Mouse (Mus musculus) spleen, embryonic (tissue): Measurements from ENCODE around the gene Sec14l1.

Experiments
- CTCF ChIA-PET: fragments of 350-600 bp; sonication (Branson Sonifier 250); formaldehyde crosslinking; loops from one replicate; lab custom pipeline; 2022; lab: Charles Lee

The Sec14l1 gene

GRCm38 (mm10) chr11:117087036-117087799 is 27.8 kb upstream of the Sec14l1 start:
- CTCF ChIA-PET: interaction anchor here (0.7 kb wide), 1 partner anchor 31 kb away, joined by 4 read pairs; no protein-coding TSS in a partner anchor

DNA sequence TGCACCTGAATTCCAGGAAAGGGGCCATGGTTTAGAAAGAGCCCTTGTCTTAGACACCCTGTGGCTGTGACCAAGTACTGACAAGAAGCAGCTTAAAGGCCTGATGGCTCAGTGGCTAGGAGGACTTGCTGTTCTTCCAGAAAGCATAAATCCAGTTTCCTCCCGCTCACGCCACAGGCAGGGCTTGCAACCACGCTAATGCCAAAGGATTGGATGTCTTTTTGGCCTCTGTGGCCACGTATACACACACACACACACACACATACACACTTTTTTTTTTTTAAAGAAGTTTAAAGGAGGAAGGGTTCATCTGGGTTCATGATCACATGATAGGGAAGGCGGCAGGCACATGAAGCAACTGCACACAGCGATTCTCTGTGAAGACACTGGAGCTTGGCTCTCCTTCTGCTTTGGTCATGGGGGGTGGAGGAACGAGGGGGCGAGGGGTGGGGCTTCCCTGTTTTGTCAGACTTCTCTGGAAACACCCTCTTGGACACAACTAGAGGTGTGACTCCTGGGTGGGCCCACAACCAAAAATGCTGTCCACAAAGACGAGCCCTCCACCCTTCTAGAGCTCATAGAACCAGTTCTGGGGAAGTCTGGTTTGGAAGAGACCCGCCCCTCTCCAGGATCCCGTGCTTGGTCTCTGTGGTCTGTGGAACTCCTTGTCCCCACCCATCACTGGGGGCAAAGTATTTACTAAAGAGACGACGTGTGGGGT is 26.5 kb upstream of the Sec14l1 start:
- CTCF ChIA-PET: no interaction called here

GRCm38 (mm10) chr11:117089673-117090419 is 25.1 kb upstream of the Sec14l1 start:
- CTCF ChIA-PET: interaction anchor here (0.6 kb wide), 1 partner anchor 47 kb away, joined by 9 read pairs; no protein-coding TSS in a partner anchor

DNA sequence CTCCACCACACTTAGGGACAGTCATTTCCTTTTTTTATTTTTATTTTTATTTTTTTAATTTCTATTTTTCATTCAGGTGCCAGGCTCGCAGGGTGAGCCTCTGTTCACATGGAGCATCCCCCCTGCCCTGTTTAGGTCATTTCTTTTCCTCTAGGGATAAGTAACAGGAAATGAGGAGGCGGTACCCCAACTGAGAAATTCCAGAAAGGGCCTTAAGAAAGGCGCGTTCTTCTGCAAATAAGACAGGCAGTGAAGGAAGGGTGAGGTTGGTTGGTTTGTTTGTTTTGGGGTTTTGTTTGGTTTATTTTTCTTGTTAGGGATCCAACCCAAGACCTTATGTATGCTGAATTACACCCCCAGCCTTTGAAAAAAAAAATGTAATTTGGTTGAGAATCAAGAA is 23.6 kb upstream of the Sec14l1 start:
- CTCF ChIA-PET: no interaction called here

- CTCF ChIA-PET: no interaction called here
Observed at GRCm38 (mm10) chr11:117091845-117092244, 23.1 kb upstream of the Sec14l1 start.

DNA sequence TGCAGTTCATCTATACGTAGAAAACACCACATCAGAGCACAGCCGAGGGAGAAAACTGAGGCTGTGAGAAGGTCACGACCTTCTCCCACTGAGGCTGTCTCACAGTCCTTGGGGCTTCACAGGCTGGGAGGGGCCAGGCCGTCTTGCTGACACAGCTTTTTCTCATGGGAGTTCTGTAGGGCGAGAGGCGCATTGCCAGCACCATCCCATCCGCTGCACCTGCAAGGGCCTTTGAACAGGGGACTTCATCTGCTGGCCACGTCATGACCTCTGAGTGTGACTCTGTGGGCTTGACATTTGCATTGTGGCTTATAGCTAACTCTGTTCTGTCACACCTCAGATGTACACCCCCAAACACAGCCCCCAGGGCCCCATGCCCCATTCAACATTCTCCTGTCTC is 22.3 kb upstream of the Sec14l1 start:
- CTCF ChIA-PET: no interaction called here

DNA sequence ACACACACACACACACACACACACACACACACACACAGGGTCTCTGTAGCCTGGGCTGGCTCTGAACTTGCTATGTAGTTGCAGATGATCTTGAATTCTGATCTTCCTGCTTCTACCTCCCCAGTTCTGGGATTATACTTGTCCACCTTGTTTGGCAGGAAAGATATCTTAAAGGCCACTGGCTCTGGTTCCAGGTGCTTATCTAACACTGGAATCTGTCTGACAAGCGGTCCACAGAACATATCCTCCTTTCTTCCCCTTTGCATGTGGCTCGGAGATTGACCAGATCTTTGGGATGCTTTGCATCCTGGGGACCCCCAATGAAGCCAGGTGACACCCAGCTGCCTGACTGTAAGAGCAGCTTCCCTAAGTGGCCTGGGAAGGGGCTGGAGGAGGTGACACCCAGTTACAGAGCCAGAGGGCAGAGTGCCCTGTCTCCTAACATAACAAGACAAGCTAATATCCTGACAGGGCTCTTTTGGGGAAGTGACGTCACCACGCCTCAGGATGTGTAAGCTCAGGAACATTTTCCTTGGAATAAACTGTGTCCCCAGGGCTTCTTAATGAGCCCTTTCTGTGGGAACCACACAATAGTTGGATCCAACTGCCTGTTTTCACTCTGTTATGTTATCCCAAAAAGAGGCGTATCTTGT is 20.9 kb upstream of the Sec14l1 start:
- CTCF ChIA-PET: interaction anchor here (0.9 kb wide), 1 partner anchor 40 kb away, joined by 3 read pairs; no protein-coding TSS in a partner anchor

DNA sequence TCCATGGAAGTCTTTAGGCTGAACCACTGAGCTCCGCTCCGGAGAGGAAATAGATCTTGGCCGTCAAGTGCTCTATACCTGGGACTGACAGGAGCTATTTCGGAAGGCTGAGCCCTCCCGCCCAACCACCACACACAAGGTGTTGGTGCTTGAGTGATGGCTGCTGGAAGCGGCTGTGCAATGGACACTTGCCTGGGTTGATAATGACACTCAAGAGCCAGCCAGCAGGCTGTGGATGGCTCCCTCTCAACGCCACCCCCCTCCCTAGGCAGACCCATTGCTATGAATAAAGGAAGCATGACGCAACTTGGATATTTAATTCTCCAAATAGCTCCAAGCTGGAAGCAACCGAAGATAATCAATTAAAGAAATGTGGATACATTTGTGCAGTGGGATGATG is 20.3 kb upstream of the Sec14l1 start:
- CTCF ChIA-PET: no interaction called here

- CTCF ChIA-PET: no interaction called here
Observed at GRCm38 (mm10) chr11:117097021-117097420, 17.9 kb upstream of the Sec14l1 start.

DNA sequence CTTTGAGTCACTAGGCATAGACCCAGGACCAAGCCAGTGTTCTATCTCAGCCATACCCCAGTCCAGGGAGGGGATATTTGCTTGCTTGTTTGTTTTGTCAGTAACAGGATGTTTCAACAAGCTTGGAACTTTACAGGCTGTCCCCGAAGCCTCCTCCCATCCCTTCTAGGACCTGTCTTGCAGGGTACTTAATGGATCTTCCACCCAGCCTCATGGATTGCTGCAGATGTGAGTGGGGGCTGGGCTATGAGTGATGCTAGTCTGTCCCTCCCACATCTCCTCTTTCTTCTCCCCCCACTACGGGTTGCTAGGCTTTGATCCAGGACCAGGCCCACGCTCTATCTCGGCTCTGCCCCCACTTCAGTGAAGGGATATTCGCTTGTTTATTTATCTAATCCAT is 16.8 kb upstream of the Sec14l1 start:
- CTCF ChIA-PET: no interaction called here

DNA sequence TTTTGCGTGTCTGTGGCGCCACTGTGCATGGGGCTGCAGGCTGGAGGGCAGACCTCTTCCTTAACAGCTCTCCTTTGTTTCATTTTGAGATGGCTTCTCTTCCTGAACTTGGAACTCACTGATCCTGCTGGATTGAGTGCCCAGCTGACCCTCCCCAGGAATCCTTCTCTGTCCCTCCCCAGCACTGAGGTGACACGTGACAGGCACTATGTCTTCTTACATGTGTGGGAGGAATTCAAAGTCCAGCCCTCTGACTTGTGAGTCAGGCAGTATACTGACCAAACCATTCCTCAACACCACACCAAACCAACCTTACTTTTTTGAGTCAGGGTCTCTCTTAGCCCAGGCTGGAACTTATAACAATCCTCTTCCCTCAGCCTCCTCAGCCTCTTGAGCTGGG is 16.2 kb upstream of the Sec14l1 start:
- CTCF ChIA-PET: interaction anchor here (0.5 kb wide), 1 partner anchor 675 kb away, joined by 3 read pairs; no protein-coding TSS in a partner anchor

DNA sequence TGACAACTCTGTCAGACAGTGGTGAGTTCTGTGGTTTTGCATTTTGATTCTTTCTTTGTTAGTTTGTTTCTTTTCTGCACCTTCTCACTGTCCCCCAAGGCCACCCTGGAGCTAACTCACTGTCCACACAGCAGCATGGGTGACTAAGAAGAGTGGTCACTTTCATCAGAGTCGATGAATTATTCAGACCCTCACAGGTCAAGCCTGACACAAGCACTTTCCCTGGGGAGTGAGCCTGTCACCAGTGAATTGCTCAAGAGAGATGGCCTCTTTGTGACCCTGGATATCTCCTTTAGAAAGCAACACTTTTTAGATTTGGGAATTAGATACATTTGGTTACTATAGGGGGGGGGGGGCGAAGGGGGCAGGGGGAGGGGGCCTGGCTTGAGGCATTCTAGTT is 15.6 kb upstream of the Sec14l1 start:
- CTCF ChIA-PET: no interaction called here

- CTCF ChIA-PET: no interaction called here
Observed at GRCm38 (mm10) chr11:117101351-117101921, 13.5 kb upstream of the Sec14l1 start.

DNA sequence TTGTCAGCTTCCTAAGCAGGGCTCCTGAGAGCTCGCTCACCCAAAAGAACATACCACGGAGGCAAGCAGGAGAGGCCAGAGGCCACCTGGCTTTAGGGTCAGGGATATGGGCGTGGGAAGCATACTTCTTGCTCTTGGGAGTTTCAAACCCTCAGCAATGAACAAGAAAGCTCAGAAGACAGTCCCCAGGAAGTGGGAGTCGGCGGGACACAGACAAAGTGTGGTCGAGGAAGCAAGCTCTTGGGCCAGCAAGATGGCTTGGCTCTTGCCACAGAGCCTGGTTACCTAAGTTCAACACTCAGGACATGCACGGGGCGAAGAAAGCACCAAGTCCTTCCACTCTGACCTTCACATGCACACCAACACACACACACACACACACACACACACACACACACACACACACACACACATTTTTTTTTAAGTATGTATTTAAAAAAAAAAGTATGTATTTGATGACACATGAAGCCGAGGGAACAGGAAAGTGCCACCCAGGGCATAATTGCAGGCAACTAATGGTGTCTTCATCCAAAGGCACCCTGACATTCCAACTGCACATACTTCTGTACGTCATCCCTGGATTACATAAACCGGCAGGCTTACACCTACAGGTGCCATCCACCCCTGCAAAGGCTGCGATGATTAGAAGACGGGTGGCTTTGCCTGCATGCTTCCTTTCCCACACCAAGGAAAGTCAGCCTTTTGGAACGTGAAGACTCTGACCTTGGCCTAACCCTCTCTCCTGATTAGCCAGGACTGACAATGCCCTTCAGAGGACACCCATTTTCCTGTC is 12.8 kb upstream of the Sec14l1 start:
- CTCF ChIA-PET: no interaction called here

GRCm38 (mm10) chr11:117103523-117103922 is 11.4 kb upstream of the Sec14l1 start:
- CTCF ChIA-PET: no interaction called here

DNA sequence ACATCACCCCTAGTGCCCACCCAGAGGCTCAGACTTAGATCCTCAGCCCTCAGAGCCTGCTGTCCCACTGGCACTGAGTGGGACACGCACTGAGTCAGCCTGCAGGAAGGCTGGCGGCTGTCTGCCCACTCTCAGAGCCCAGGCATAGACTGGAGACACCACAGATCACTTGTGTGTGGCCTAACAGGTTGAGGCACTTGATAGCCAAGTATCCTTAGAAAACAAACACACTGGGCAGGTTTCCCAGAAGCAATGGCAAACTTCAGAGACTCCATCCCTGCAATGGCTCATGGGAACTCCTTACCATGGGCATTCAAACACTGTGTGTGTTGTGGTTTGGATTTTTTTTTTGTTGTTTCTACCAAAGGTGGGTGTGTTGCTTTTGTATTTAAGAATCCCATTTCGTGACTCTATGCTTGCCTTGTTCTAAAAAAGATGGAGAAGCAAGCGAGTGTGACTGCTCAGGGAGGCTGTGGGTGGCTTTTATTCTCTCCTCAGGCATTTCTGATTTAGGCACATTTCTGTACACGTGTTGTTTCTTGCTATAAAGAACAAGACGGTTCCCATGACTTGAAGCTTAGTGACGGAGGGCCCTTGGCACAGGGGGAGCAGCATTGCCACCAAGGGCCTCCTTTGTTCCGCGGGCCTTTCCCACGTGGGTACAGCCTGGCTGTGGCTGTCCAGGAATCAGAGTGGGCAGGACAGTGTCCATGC is 10.8 kb upstream of the Sec14l1 start:
- CTCF ChIA-PET: no interaction called here

- CTCF ChIA-PET: no interaction called here
Observed at GRCm38 (mm10) chr11:117105315-117105714, 9.7 kb upstream of the Sec14l1 start.

GRCm38 (mm10) chr11:117105850-117106249 is 9.1 kb upstream of the Sec14l1 start:
- CTCF ChIA-PET: no interaction called here

- CTCF ChIA-PET: no interaction called here
Observed at GRCm38 (mm10) chr11:117106633-117107334, 8.2 kb upstream of the Sec14l1 start.
